In the genomic region with DNA sequence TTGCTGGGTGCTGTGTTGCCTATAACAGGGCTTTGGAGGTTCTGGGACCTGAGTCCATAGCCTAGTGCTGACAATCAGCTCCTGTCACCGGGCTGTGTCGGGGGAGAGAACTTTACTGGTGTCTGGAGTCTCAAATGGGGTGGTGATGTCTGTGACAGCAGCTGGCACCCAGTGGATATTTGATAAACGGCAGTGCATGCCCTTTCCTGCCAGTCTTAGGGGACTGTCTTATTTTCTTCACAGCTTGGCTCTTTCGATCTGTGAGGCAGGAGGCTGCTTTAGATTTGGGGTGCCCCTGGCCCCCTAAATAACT, we compare ENCODE assay signal across 29 mouse cellular contexts. TPM values are rescaled to one million over a fixed set of nuclear protein-coding genes. Genes with fewer than 3 reads are reported as not detected.
DNase-seq lines count a peak whose midpoint lies in the region; ATAC-seq and TF ChIP-seq lines count a peak whose summit lies in the region.
"Had no signal": no experiment of that assay in that cellular context is flagged by ENCODE, and none has a peak within 500 bp of the region (broad histone marks: within the 10 kb centered on the region; RNA-seq: fewer than 3 reads in every experiment).

No protein-coding gene starts in this region.

- WGBS in heart, embryonic 14.5 days: 22% methylated on average over 4 of the region's 4 CpGs

- H3K27ac ChIP-seq in left cerebral cortex, adult 2 months: peak overlapping the region; percentile 73
- peak overlapping the region; percentile 73 to 88 for H3K27ac ChIP-seq in heart, embryonic 14.5 days (replicated peaks in 1 of 2; ENCODE audit: control insufficient read depth in 1 of 2, insufficient read depth in 1 of 2, low read depth in 2 of 2, low read length in 2 of 2)
- H3K27ac ChIP-seq: hindbrain, embryonic 15.5 days; liver, embryonic 12.5 days had no signal

- no peaks in the 10 kb centered on the region for H3K36me3 ChIP-seq in heart, embryonic 14.5 days (ENCODE audit: control insufficient read depth, insufficient read depth, low read length)
- H3K36me3 ChIP-seq: hindbrain, embryonic 15.5 days; liver, embryonic 12.5 days had no signal

- ATAC-seq in heart, embryonic 14.5 days (ENCODE audit: insufficient number of reproducible peaks, insufficient read depth, low FRiP score, low read depth): peak; percentile 41
- peak; percentile 37; the same call in 1 of the 2 replicates for ATAC-seq in megakaryocyte progenitor cell, adult 5-6 weeks (replicated peaks; ENCODE audit: poor library complexity)
- ATAC-seq: intestine, embryonic 16.5 days; liver, embryonic 12.5 days had no signal

- peaks cover 25 to 46% of the 10 kb centered on the region in 2 experiments for H3K4me1 ChIP-seq in heart, embryonic 14.5 days (ENCODE audit: control insufficient read depth in 2 of 2, insufficient read depth in 2 of 2, low read length in 2 of 2)
- H3K4me1 ChIP-seq: hindbrain, embryonic 15.5 days; liver, embryonic 12.5 days had no signal

- peak overlapping the region; percentile 47 for H3K9ac ChIP-seq in heart, embryonic 14.5 days (ENCODE audit: low read length)
- H3K9ac ChIP-seq: hindbrain, embryonic 15.5 days; liver, embryonic 12.5 days had no signal

- H3K4me3 ChIP-seq in left cerebral cortex, adult 2 months: no peak overlapping the region
- H3K4me3 ChIP-seq in heart, embryonic 14.5 days (ENCODE audit: control insufficient read depth in 1 of 2, insufficient read depth in 1 of 2, low read depth in 1 of 2, low read length in 2 of 2): no peak overlapping the region
- H3K4me3 ChIP-seq: hindbrain, embryonic 15.5 days; liver, embryonic 12.5 days; myocyte had no signal

- H3K9me3 ChIP-seq in heart, embryonic 14.5 days (ENCODE audit: control insufficient read depth, low read length): no peaks in the 10 kb centered on the region
- H3K9me3 ChIP-seq: hindbrain, embryonic 15.5 days had no signal

- TF ChIP-seq CTCF in left cerebral cortex, adult 2 months (IDR thresholded peaks at IDR 0.05): no peak

- intact Hi-C loops in left cerebral cortex, adult 2 months (cut with DNase I): no loop called here
- intact Hi-C loops in left cerebral cortex, postnatal 36 days (cut with DNase I): no loop called here

- peak overlapping the region; percentile 50 for H3K4me2 ChIP-seq in heart, embryonic 14.5 days (ENCODE audit: low read length)
- H3K4me2 ChIP-seq: hindbrain, embryonic 15.5 days; liver, embryonic 12.5 days had no signal

- no peak for DNase-seq in left cerebral cortex, adult 2 months (ENCODE audit: extremely low spot score in 1 of 2, low spot score in 2 of 2)
- DNase-seq in left cerebral cortex, postnatal 36 days (ENCODE audit: low spot score in 2 of 2): no peak
- DNase-seq in heart, adult 9 months (ENCODE audit: low spot score in 2 of 2): peak; percentile 58 to 62
- DNase-seq in c-Kit-positive CD71-positive TER-119-positive erythroid progenitor cells, embryonic 14.5 days (ENCODE audit: low spot score): no peak
- no peak for DNase-seq in frontal cortex, postnatal 25 days (ENCODE audit: low spot score in 2 of 2)
- no peak for DNase-seq in frontal cortex, postnatal 14 days (ENCODE audit: low spot score in 2 of 2)
- DNase-seq: adrenal gland, postnatal 14 days; cerebellum, adult 2 months; kidney, postnatal 36 days; lung, adult 2 months; lung, postnatal 36 days; midbrain, embryonic 14.5 days; right cerebral cortex, postnatal 14 days; thymus, adult 2 months had no signal

- H3K27me3 ChIP-seq in heart, embryonic 14.5 days (ENCODE audit: control insufficient read depth, insufficient read depth, low read length): no peaks in the 10 kb centered on the region
- H3K27me3 ChIP-seq: hindbrain, embryonic 15.5 days had no signal

RNA-seq across cellular contexts. Expression of gene Pdik1l, which starts 11.8 kb away (rescaled TPM):
- 10 to 100 TPM; 17.5 to 20.4 TPM for total RNA-seq in left cerebral cortex, adult 2 months (2021)
- 10 to 100 TPM; 18.1 to 21.6 TPM for total RNA-seq in left cerebral cortex, postnatal 36 days (2021)
- polyA plus RNA-seq in heart, embryonic 14.5 days (2014; fragmentation: Nextera tagmentation; extraction: Ambion mirVana): 13.5 and 15.3 TPM in 2 replicates
- 23.4 and 25.9 TPM in 2 replicates for total RNA-seq in megakaryocyte progenitor cell, adult 5-6 weeks (2015)
- 32.7 and 34.0 TPM in 2 replicates for total RNA-seq in megakaryocyte progenitor cell, adult 5-6 weeks (2017)

RNA-seq across cellular contexts. Expression of gene Trim63, which starts 15.5 kb away (rescaled TPM):
- total RNA-seq in left cerebral cortex, adult 2 months (2021): under 1 TPM; 0.21 to 0.25 TPM
- under 1 TPM; 0.22 to 0.27 TPM for total RNA-seq in left cerebral cortex, postnatal 36 days (2021)
- polyA plus RNA-seq in heart, embryonic 14.5 days (2014; fragmentation: Nextera tagmentation; extraction: Ambion mirVana): 39.4 and 43.2 TPM in 2 replicates
- not detected in 2 replicates for total RNA-seq in megakaryocyte progenitor cell, adult 5-6 weeks (2015)
- total RNA-seq in megakaryocyte progenitor cell, adult 5-6 weeks (2017): not detected in 2 replicates
- total RNA-seq: adrenal gland, postnatal 14 days had no signal

RNA-seq across cellular contexts. Expression of gene Slc30a2, which starts 43.5 kb away (rescaled TPM):
- total RNA-seq in left cerebral cortex, adult 2 months (2021): not detected
- total RNA-seq in left cerebral cortex, postnatal 36 days (2021): not detected
- 0.08 and 0.11 TPM in 2 replicates for polyA plus RNA-seq in heart, embryonic 14.5 days (2014; fragmentation: Nextera tagmentation; extraction: Ambion mirVana)
- total RNA-seq in megakaryocyte progenitor cell, adult 5-6 weeks (2015): 0.07 and 0.15 TPM in 2 replicates
- total RNA-seq in megakaryocyte progenitor cell, adult 5-6 weeks (2017): not detected in 2 replicates
- polyA plus RNA-seq: forebrain, embryonic 11.5 days; limb, embryonic 11.5 days; liver, embryonic 12.5 days; midbrain, embryonic 14.5 days had no signal

RNA-seq across cellular contexts. Expression of gene Grrp1, which starts 45.5 kb away (rescaled TPM):
- total RNA-seq in left cerebral cortex, adult 2 months (2021): 1 to 10 TPM; 3.0 to 3.6 TPM
- total RNA-seq in left cerebral cortex, postnatal 36 days (2021): 1 to 10 TPM; 2.8 to 3.4 TPM
- 4.4 and 6.2 TPM in 2 replicates for polyA plus RNA-seq in heart, embryonic 14.5 days (2014; fragmentation: Nextera tagmentation; extraction: Ambion mirVana)
- total RNA-seq in megakaryocyte progenitor cell, adult 5-6 weeks (2015): not detected in 2 replicates
- not detected in 2 replicates for total RNA-seq in megakaryocyte progenitor cell, adult 5-6 weeks (2017)

RNA-seq across cellular contexts. Expression of gene Gm30191, which starts 52.7 kb away (rescaled TPM):
- total RNA-seq in left cerebral cortex, adult 2 months (2021): not detected
- total RNA-seq in left cerebral cortex, postnatal 36 days (2021): not detected
- not detected in 2 replicates for polyA plus RNA-seq in heart, embryonic 14.5 days (2014; fragmentation: Nextera tagmentation; extraction: Ambion mirVana)
- total RNA-seq in megakaryocyte progenitor cell, adult 5-6 weeks (2015): not detected in 2 replicates
- not detected in 2 replicates for total RNA-seq in megakaryocyte progenitor cell, adult 5-6 weeks (2017)
- total RNA-seq: adrenal gland, postnatal 14 days; heart, postnatal 36 days; left cerebral cortex, adult 18-20 months had no signal
- polyA plus RNA-seq: intestine, embryonic 16.5 days; kidney, embryonic 14.5 days; limb, embryonic 11.5 days; liver, embryonic 12.5 days; lung, adult 2 months; midbrain, embryonic 14.5 days; myocyte; neural tube, embryonic 14.5 days; spleen, adult 2 months; stomach, embryonic 16.5 days; thymus, adult 2 months; urinary bladder, adult 2 months had no signal

Comparison
In these comparisons a context has a peak if more than half of its experiments do, and no peak if none do; other contexts are left out.
1. DNase-seq: peak in heart, adult 9 months (2 of 2); none in left cerebral cortex, adult 2 months (0 of 2), left cerebral cortex, postnatal 36 days (0 of 2), c-Kit-positive CD71-positive TER-119-positive erythroid progenitor cells, embryonic 14.5 days (single experiment), frontal cortex, postnatal 25 days (0 of 2) and frontal cortex, postnatal 14 days (0 of 2).